Mouse (Mus musculus): Measurements from ENCODE around the gene Wdr61. TPM values are rescaled to one million over a fixed set of nuclear protein-coding genes. Genes with fewer than 3 reads are reported as not detected.

Wdr61 gene
- polyA plus RNA-seq, 1 experiment from 2014 or later = 126 TPM

- H3K36me3 ChIP-seq (ENCODE audit: insufficient read depth, low read length) = no peaks in the 10 kb centered on the region
- H3K9me3 ChIP-seq (ENCODE audit: low read length) = no peaks in the 10 kb centered on the region
- TF ChIP-seq EP300 (IDR thresholded peaks at IDR 0.05) (no peak), CTCF (IDR thresholded peaks at IDR 0.05) (no peak)
- no peak overlapping the region for H3K4me2 ChIP-seq (replicated peaks; ENCODE audit: low read depth, low read length)
- no peaks in the 10 kb centered on the region for H3K27me3 ChIP-seq (replicated peaks; ENCODE audit: insufficient read depth, low read length)
- 66% methylated on average over 3 of the region's 3 CpGs for WGBS
- no peak for ATAC-seq
- no peaks in the 10 kb centered on the region for H3K4me1 ChIP-seq (ENCODE audit: insufficient read depth, low read depth, low read length)
- DNase-seq (ENCODE audit: low spot score) = no peak
- H3K4me3 ChIP-seq (ENCODE audit: low read depth, low read length) = no peak overlapping the region
- H3K9ac ChIP-seq (replicated peaks; ENCODE audit: low read depth) = no peak overlapping the region
- no peak overlapping the region for H3K27ac ChIP-seq (ENCODE audit: low read length)
These were observed 62.4 kb downstream of the Wdr61 start for GRCm38 (mm10) chr9:54671962-54672361.

GRCm38 (mm10) chr9:54668455-54668854 lies 65.9 kb downstream of the Wdr61 start:
- H3K9me3 ChIP-seq (ENCODE audit: low read length) = no peaks in the 10 kb centered on the region
- H3K36me3 ChIP-seq (ENCODE audit: insufficient read depth, low read length) = no peaks in the 10 kb centered on the region
- no peak overlapping the region for H3K27ac ChIP-seq (ENCODE audit: low read length)
- no peak overlapping the region for H3K9ac ChIP-seq (replicated peaks; ENCODE audit: low read depth)
- no peak overlapping the region for H3K4me3 ChIP-seq (ENCODE audit: low read depth, low read length)
- H3K27me3 ChIP-seq (replicated peaks; ENCODE audit: insufficient read depth, low read length) = no peaks in the 10 kb centered on the region
- no peak for DNase-seq (ENCODE audit: low spot score)
- H3K4me1 ChIP-seq (ENCODE audit: insufficient read depth, low read depth, low read length) = no peaks in the 10 kb centered on the region
- no peak overlapping the region for H3K4me2 ChIP-seq (replicated peaks; ENCODE audit: low read depth, low read length)
- 73% methylated on average over 4 of the region's 4 CpGs for WGBS
- TF ChIP-seq EP300 (IDR thresholded peaks at IDR 0.05) = no peak
- no peak for TF ChIP-seq CTCF (IDR thresholded peaks at IDR 0.05)
- ATAC-seq = no peak

GRCm38 (mm10) chr9:54666116-54666515 lies 68.2 kb downstream of the Wdr61 start:
- Histone ChIP-seq H3K27ac (ENCODE audit: low read length) (no peak overlapping the region), H3K9me3 (ENCODE audit: low read length) (no peaks in the 10 kb centered on the region), H3K4me1 (ENCODE audit: insufficient read depth, low read depth, low read length) (no peaks in the 10 kb centered on the region), H3K4me2 (replicated peaks; ENCODE audit: low read depth, low read length) (no peak overlapping the region), H3K9ac (replicated peaks; ENCODE audit: low read depth) (no peak overlapping the region), H3K4me3 (ENCODE audit: low read depth, low read length) (no peak overlapping the region), H3K36me3 (ENCODE audit: insufficient read depth, low read length) (no peaks in the 10 kb centered on the region), H3K27me3 (replicated peaks; ENCODE audit: insufficient read depth, low read length) (no peaks in the 10 kb centered on the region)
- ATAC-seq (no peak), DNase-seq (ENCODE audit: low spot score) (no peak)
- 90% methylated on average over 3 of the region's 3 CpGs for WGBS
- TF ChIP-seq EP300 (IDR thresholded peaks at IDR 0.05) (no peak), CTCF (IDR thresholded peaks at IDR 0.05) (no peak)

Small RNA genes within 50 kb of the gene (microRNA-seq; reads per million reads assigned to microRNA genes)
- not detected for gene Mir5710

Other genes starting within 250 kb of the Wdr61 start
- gene Dmxl2, start 232.9 kb downstream of the Wdr61 start, polyA plus RNA-seq (2015; fragmentation: Nextera tagmentation; extraction: Ambion mirVana) = 4.8 and 5.1 TPM in 2 replicates
- gene Sh2d7, start 195.5 kb downstream of the Wdr61 start, polyA plus RNA-seq (2015; fragmentation: Nextera tagmentation; extraction: Ambion mirVana) = not detected in 2 replicates
- 6.2 and 7.5 TPM in 2 replicates for gene Cib2, start 174.3 kb downstream of the Wdr61 start, polyA plus RNA-seq (2015; fragmentation: Nextera tagmentation; extraction: Ambion mirVana)
- 79.4 and 80.3 TPM in 2 replicates for gene Idh3a, start 148.2 kb downstream of the Wdr61 start, polyA plus RNA-seq (2015; fragmentation: Nextera tagmentation; extraction: Ambion mirVana)
- gene Acsbg1, start 72.6 kb downstream of the Wdr61 start, polyA plus RNA-seq (2015; fragmentation: Nextera tagmentation; extraction: Ambion mirVana) = 0.10 and 0.17 TPM in 2 replicates
- 15.2 and 17.7 TPM in 2 replicates for gene Dnaja4, start 35.6 kb downstream of the Wdr61 start, polyA plus RNA-seq (2015; fragmentation: Nextera tagmentation; extraction: Ambion mirVana)
- 2.0 and 2.6 TPM in 2 replicates for gene Crabp1, start 30.2 kb upstream of the Wdr61 start, polyA plus RNA-seq (2015; fragmentation: Nextera tagmentation; extraction: Ambion mirVana)
- gene Ireb2, start 129.3 kb upstream of the Wdr61 start, polyA plus RNA-seq (2015; fragmentation: Nextera tagmentation; extraction: Ambion mirVana) = 13.6 and 16.6 TPM in 2 replicates
- gene Hykk, start 182.8 kb upstream of the Wdr61 start, polyA plus RNA-seq (2015; fragmentation: Nextera tagmentation; extraction: Ambion mirVana) = 3.1 and 3.7 TPM in 2 replicates
- gene Psma4, start 216.3 kb upstream of the Wdr61 start, polyA plus RNA-seq (2015; fragmentation: Nextera tagmentation; extraction: Ambion mirVana) = 176 and 181 TPM in 2 replicates
- gene AY074887, start 216.5 kb upstream of the Wdr61 start, polyA plus RNA-seq (2015; fragmentation: Nextera tagmentation; extraction: Ambion mirVana) = 0.74 and 0.75 TPM in 2 replicates
- gene Chrna5, start 246.4 kb upstream of the Wdr61 start, polyA plus RNA-seq (2015; fragmentation: Nextera tagmentation; extraction: Ambion mirVana) = 0.05 TPM in 1 of 2 replicates, not detected in the other